Mouse (Mus musculus): ENCODE measurements around the gene 9630041A04Rik.

DNA sequence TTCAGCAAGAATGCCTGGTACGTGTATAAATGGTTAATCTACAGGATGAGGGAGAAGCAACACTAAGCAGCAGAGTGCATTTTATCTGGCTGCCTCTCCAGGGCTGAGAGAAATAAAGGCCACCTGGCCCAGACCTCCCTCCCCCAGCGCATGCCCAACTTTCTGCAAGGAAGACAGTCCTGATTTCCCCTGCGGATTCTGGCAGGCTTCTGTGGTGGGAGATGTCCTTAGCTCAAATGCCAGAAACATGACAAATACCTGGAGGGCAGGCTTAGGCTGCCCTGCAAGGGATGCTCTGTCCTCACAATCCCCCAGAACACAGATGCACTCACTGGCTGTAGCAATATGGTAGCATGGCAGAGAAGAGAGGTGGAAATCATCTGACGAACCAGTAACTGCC, 76.4 kb downstream of the 9630041A04Rik start:
- TF ChIP-seq POLR2A (IDR thresholded peaks at IDR 0.05; ENCODE audit: low read depth, low read length): no peak
- TF ChIP-seq MAFK (IDR thresholded peaks at IDR 0.05; ENCODE audit: insufficient replicate concordance, low read length): no peak
- no peak for TF ChIP-seq ZC3H11A (IDR thresholded peaks at IDR 0.05; ENCODE audit: low read depth, low read length)
- TF ChIP-seq CTCF (conservative IDR thresholded peaks at IDR 0.05 in 1 of 2, IDR thresholded peaks at IDR 0.05 in 1 of 2; ENCODE audit: low read depth in 2 of 2, low read length in 2 of 2): no peak
- TF ChIP-seq USF1 (IDR thresholded peaks at IDR 0.05; ENCODE audit: low read depth, low read length): no peak
- TF ChIP-seq TCF12 (IDR thresholded peaks at IDR 0.05; ENCODE audit: low read depth, low read length): no peak
- TF ChIP-seq MAX (IDR thresholded peaks at IDR 0.05; ENCODE audit: low read length): no peak
